Mouse (Mus musculus) thymus, postnatal 14 days (tissue): ENCODE data around the gene Cemip.

Experiments
- DNase-seq: peaks from one replicate; pipeline ENCODE4 v3.0.0; 2021

Cemip gene

DNA sequence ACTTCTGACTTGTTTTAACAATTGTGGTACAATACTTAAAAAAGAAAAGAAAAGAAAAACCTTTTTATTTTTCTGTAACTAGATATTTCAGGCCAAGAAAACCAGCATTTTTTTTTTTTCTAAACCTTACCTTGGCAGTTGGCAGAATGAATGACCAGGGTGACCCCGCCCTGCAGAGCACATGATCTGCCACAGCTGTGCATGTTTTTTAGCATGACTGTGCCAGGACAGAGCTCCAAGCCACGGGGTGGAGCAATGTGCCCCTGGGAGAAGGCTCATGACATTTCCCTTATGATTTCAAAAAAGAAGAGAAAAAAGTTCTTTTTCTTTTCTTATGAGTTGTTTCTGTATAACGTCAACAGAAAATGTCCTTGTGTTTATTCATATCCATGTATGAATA is 196.9 kb downstream of the Cemip start:
- DNase-seq = no peak

GRCm38 (mm10) chr7:83886366-83887129 is 199.8 kb downstream of the Cemip start:
- DNase-seq = no peak

DNA sequence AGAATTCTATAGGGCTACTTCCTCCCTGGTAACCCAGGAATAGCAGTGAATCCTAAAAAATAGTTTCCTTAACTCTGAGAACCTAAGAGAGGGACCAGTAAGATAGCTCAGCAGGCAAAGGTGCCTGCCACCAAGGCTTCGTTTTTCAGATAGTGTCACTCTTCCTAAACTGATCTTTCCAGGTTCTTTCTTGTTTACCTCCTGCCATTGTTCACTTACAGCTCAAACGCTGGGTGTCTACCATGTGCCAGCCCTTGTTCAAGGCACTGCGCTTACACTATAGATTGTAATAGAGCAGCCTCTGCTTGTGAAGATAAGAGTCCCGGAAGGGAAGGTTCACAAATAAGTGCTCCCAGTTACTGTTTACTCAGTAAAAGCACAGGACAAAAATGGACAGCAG is 200.5 kb downstream of the Cemip start:
- no peak for DNase-seq

DNA sequence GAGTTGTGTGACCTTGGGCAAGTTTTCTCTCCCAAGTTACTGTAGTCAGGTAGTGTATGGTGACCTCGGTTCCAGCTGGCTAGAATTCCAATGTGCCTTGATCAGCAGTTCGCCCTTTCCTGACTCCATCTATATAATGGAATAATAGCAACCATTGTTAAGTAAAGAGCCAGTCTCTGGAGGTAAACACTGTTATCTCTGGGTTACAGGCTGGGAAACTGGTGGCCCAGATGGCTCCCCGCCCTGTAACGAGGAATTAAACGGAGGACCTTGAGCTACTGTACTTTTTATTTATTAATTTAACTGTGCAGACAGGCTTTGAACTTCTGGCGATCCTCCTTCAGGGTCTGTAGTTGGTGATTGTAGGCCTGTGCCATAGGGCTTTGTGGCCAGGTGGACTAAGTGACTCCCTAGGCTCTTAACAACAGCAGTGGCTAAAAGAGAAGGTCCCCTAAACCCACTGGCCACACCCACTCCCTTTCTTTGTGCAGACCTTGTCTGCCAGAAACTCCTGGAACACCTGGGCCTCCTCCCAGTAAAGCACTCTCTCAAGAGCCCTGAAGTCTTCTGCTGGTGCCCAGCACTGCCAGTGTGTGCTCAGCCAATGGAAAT is 201.3 kb downstream of the Cemip start:
- peak; percentile 10 for DNase-seq

GRCm38 (mm10) chr7:83884021-83884658 is 202.2 kb downstream of the Cemip start, which contains the start of the genes Tlnrd1 and Mesd:
Tlnrd1 (minus strand) TSS chr7:83884305.
Mesd (plus strand) TSS chr7:83884466.
- peak; percentile 86 for DNase-seq

GRCm38 (mm10) chr7:83883276-83884020 is 202.9 kb downstream of the Cemip start:
- DNase-seq = peak; percentile 53
